Mouse (Mus musculus): Measurements from ENCODE around the gene Timm29.
"Not testable (repeated sequence)": the region's sequence is repeated elsewhere in the genome, so short reads cannot be mapped to it uniquely, and the experiment has no call there.

The Timm29 gene

GRCm38 (mm10) chr9:21585401-21585800 is 7.1 kb upstream of the Timm29 start:
- no peak for DNase-seq

GRCm38 (mm10) chr9:21587678-21588349 is 4.7 kb upstream of the Timm29 start:
- DNase-seq, result peak; percentile 3

- peak; percentile 3 for DNase-seq
Measured at GRCm38 (mm10) chr9:21588350-21588749, 4.2 kb upstream of the Timm29 start.

- no peak for DNase-seq
Measured at GRCm38 (mm10) chr9:21589538-21589937, 3.0 kb upstream of the Timm29 start.

GRCm38 (mm10) chr9:21591127-21591830 is 1.2 kb upstream of the Timm29 start:
- DNase-seq, result no peak

- no peak for DNase-seq
Measured at GRCm38 (mm10) chr9:21591831-21592702, 455 bp upstream of the Timm29 start.

- DNase-seq, result peak; percentile 60
Measured at GRCm38 (mm10) chr9:21593122-21593721, 700 bp downstream of the Timm29 start.

- not testable (repeated sequence) for DNase-seq
Measured at GRCm38 (mm10) chr9:21594350-21594749, 1.8 kb downstream of the Timm29 start.

GRCm38 (mm10) chr9:21594838-21595237 is 2.3 kb downstream of the Timm29 start:
- DNase-seq, result no peak

GRCm38 (mm10) chr9:21598198-21598597 is 5.7 kb downstream of the Timm29 start:
- peak; percentile 66 for DNase-seq

- no peak for DNase-seq
Measured at GRCm38 (mm10) chr9:21600186-21600585, 7.7 kb downstream of the Timm29 start.

- DNase-seq, result no peak
Measured at GRCm38 (mm10) chr9:21601073-21601472, 8.6 kb downstream of the Timm29 start.

GRCm38 (mm10) chr9:21601722-21602399 is 9.3 kb downstream of the Timm29 start:
- DNase-seq, result peak; percentile 75

GRCm38 (mm10) chr9:21604119-21604518 is 11.6 kb downstream of the Timm29 start:
- DNase-seq, result no peak

GRCm38 (mm10) chr9:21605865-21606264 is 13.3 kb downstream of the Timm29 start:
- no peak for DNase-seq

GRCm38 (mm10) chr9:21606648-21607047 is 14.1 kb downstream of the Timm29 start:
- no peak for DNase-seq

GRCm38 (mm10) chr9:21609861-21610260 is 17.3 kb downstream of the Timm29 start:
- DNase-seq, result peak; percentile 78

- DNase-seq, result no peak
Measured at GRCm38 (mm10) chr9:21614864-21615616, 22.5 kb downstream of the Timm29 start.

- DNase-seq, result peak; percentile 100
Measured at GRCm38 (mm10) chr9:21615617-21616231, 23.2 kb downstream of the Timm29 start, which contains the start of gene Smarca4. Smarca4 (plus strand) TSS chr9:21616169.

- peak; percentile 94 for DNase-seq
Measured at GRCm38 (mm10) chr9:21616232-21616781, 23.8 kb downstream of the Timm29 start.

- peak; percentile 41 for DNase-seq
Measured at GRCm38 (mm10) chr9:21617066-21617465, 24.5 kb downstream of the Timm29 start.
